Mouse (Mus musculus) testis, adult 2 months (tissue): ENCODE results near the gene Fas. TPM values are rescaled to one million over a fixed set of nuclear protein-coding genes. Genes with fewer than 3 reads are reported as not detected.

Experiments used
- H3K27ac ChIP-seq: fragments of 200-500 bp; 2 replicates; pipeline ENCODE4 v1.5.1; 2012; ENCODE audit warnings: low read depth, low read length; ENCODE audit not compliant: control insufficient read depth, insufficient read depth
- H3K27me3 ChIP-seq: fragments of 200-500 bp; 2 replicates; pipeline ENCODE4 v1.6.1; 2012; ENCODE audit warnings: mild to moderate bottlenecking, low read length, moderate library complexity; ENCODE audit not compliant: control insufficient read depth, insufficient read depth
- H3K36me3 ChIP-seq: fragments of 200-500 bp; 2 replicates; pipeline ENCODE4 v1.6.1; 2012; ENCODE audit warnings: mild to moderate bottlenecking, low read length; ENCODE audit not compliant: control insufficient read depth, insufficient read depth
- H3K4me1 ChIP-seq: fragments of 200-500 bp; 2 replicates; pipeline ENCODE4 v1.6.1; 2012; ENCODE audit warnings: low read length; ENCODE audit not compliant: control insufficient read depth, insufficient read depth
- H3K4me3 ChIP-seq: fragments of 200-500 bp; 2 replicates; pipeline ENCODE4 v1.5.1; 2012; ENCODE audit warnings: low read depth, mild to moderate bottlenecking, low read length, moderate library complexity, mixed read lengths; ENCODE audit not compliant: control insufficient read depth
- CTCF ChIP-seq: fragments of 200-500 bp; IDR thresholded peaks from 2 replicates; pipeline ENCODE4 v1.5.1; 2012; ENCODE audit warnings: low read depth, mild to moderate bottlenecking, inconsistent platforms, low read length, moderate library complexity; ENCODE audit not compliant: control insufficient read depth, insufficient read depth, insufficient replicate concordance
- POLR2A ChIP-seq: fragments of 200-500 bp; IDR thresholded peaks from 2 replicates; pipeline ENCODE4 v1.6.1; 2012; ENCODE audit warnings: low read depth, mild to moderate bottlenecking, inconsistent platforms, low read length, moderate library complexity; ENCODE audit not compliant: control insufficient read depth
- polyA plus RNA-seq: library from polyadenylated mRNA; depleted of rRNA; stranded (reverse); fragments of >200 nt; gene quantifications from 2 replicates; pipeline ENCODE4 v1.2.3, GENCODE M21; 2012

Gene Fas
- polyA plus RNA-seq, 1 experiment = not detected

DNA sequence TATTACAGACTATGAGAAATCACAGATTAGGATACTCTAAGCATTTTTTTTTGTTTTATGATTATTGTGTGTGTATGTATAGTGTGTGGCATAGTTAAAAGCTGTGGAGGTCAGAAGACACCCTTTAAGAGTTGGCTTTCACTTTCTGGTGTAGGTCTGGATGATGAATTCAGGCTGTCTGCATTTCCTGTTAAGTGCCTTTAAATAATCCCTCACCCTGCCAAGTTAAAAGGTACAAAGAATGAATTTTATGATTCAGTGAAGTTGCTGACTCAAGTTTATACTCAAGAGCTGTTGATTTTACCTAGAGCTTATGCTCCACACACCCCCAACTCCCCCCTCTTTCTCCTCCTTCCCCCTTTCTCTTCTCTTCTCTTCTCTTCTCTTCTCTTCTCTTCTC is 3.2 kb upstream of the Fas start:
- Histone ChIP-seq H3K27me3 (no peaks in the 10 kb centered on the region), H3K4me1 (peaks cover 5% of the 10 kb centered on the region), H3K4me3 (no peak overlapping the region), H3K36me3 (no peaks in the 10 kb centered on the region), H3K27ac (no peak overlapping the region)
- no peak for TF ChIP-seq POLR2A
- TF ChIP-seq CTCF = no peak

- no peak overlapping the region for H3K27ac ChIP-seq
- H3K27me3 ChIP-seq = no peaks in the 10 kb centered on the region
- H3K4me3 ChIP-seq = no peak overlapping the region
- H3K36me3 ChIP-seq = no peaks in the 10 kb centered on the region
- TF ChIP-seq CTCF = no peak
- no peak for TF ChIP-seq POLR2A
- peaks cover 5% of the 10 kb centered on the region for H3K4me1 ChIP-seq
Measured at GRCm38 (mm10) chr19:34287656-34288415, 2.6 kb upstream of the Fas start.

- Histone ChIP-seq H3K27ac (no peak overlapping the region), H3K4me1 (peaks cover 5% of the 10 kb centered on the region), H3K36me3 (no peaks in the 10 kb centered on the region), H3K4me3 (no peak overlapping the region), H3K27me3 (no peaks in the 10 kb centered on the region)
- no peak for TF ChIP-seq CTCF
- no peak for TF ChIP-seq POLR2A
Measured at GRCm38 (mm10) chr19:34288696-34289095, 1.8 kb upstream of the Fas start.

- H3K27me3 ChIP-seq = no peaks in the 10 kb centered on the region
- no peak for TF ChIP-seq POLR2A
- no peak for TF ChIP-seq CTCF
- no peak overlapping the region for H3K27ac ChIP-seq
Measured at GRCm38 (mm10) chr19:34290872-34291341, 441 bp downstream of the Fas start.

DNA sequence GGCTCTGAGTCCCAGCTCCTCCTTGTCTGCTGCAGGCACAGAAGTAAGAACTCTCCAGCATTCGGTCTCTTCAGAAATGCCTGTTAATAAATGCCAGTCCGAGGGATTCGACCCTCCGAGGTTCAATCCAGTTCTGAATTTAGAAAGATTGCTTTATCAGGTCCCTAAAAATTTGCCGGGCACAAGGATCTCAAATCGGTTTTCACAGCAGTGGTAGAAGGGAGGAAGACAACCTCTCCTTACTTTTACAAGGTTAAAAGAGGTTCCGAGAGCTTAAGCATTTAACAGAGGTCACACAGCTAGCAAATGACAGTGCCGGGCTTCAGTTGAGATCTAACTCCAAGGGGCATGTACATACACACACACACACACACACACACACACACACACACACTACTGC is 913 bp downstream of the Fas start:
- Histone ChIP-seq H3K4me1 (peaks cover 5% of the 10 kb centered on the region), H3K27me3 (no peaks in the 10 kb centered on the region), H3K4me3 (no peak overlapping the region), H3K36me3 (no peaks in the 10 kb centered on the region), H3K27ac (no peak overlapping the region)
- TF ChIP-seq POLR2A (no peak), CTCF (no peak)

More at GRCm38 (mm10) chr19:34290872-34291341, 441 bp downstream of the Fas start:
- peaks cover 5% of the 10 kb centered on the region for H3K4me1 ChIP-seq
- no peaks in the 10 kb centered on the region for H3K36me3 ChIP-seq
- H3K4me3 ChIP-seq = peak overlapping the region; percentile 84

DNA sequence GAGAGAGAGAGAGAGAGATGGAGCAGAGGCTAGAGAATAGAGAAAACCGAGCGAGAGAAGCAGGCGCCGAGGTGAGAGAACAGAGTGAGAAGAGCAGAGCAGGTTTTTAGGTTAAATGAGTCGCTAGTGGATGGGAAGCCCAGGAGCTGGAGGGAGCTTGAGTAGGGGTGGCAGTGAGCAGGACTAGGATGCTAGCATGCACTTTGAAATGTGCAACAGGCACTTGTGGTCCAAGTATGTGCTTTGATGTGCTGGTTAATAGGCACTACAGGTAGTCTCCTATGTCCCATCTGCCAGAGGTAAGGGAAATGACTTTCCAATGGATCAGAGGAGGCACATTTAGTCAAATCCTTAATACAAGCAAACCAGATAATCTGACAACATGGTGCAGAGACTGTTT is 1.5 kb downstream of the Fas start:
- Histone ChIP-seq H3K27me3 (no peaks in the 10 kb centered on the region), H3K4me3 (no peak overlapping the region), H3K36me3 (no peaks in the 10 kb centered on the region), H3K27ac (no peak overlapping the region), H3K4me1 (peaks cover 5% of the 10 kb centered on the region)
- TF ChIP-seq CTCF = no peak
- no peak for TF ChIP-seq POLR2A

- no peak overlapping the region for H3K27ac ChIP-seq
- TF ChIP-seq POLR2A (no peak), CTCF (no peak)
- no peak overlapping the region for H3K4me3 ChIP-seq
- H3K27me3 ChIP-seq = no peaks in the 10 kb centered on the region
- H3K36me3 ChIP-seq = no peaks in the 10 kb centered on the region
- peaks cover 5% of the 10 kb centered on the region for H3K4me1 ChIP-seq
Measured at GRCm38 (mm10) chr19:34292701-34293100, 2.2 kb downstream of the Fas start.
